Mouse (Mus musculus): Measurements from ENCODE around the gene Hmgb4. TPM values are rescaled to one million over a fixed set of nuclear protein-coding genes. Genes with fewer than 3 reads are reported as not detected.
A peak's percentile ranks its signal among the peaks of the same experiment; 100 is the strongest.

Hmgb4 gene
- polyA plus RNA-seq, 1 experiment from 2014 or later = not detected

- Histone ChIP-seq H3K4me3 (no peak overlapping the region), H3K9me3 (0 out of 2 replicates have a peak, but pooled peaks cover 3% of the 10 kb centered on the region), H3K4me1 (replicated peaks) (peaks cover 5% of the 10 kb centered on the region; the same call in 1 of the 2 replicates), H3K27me3 (ENCODE audit: insufficient read depth, poor library complexity, severe bottlenecking) (no peaks in the 10 kb centered on the region), H3K27ac (no peak overlapping the region), H3K36me3 (no peaks in the 10 kb centered on the region)
- DNase-seq (ENCODE audit: low spot score) = no peak
- WGBS = 90% methylated on average over 5 of the region's 5 CpGs
Observed at GRCm38 (mm10) chr4:128264491-128264890, 3.7 kb upstream of the Hmgb4 start.

GRCm38 (mm10) chr4:128259211-128259610 is 1.5 kb downstream of the Hmgb4 start:
- Histone ChIP-seq H3K36me3 (no peaks in the 10 kb centered on the region), H3K27me3 (ENCODE audit: insufficient read depth, poor library complexity, severe bottlenecking) (no peaks in the 10 kb centered on the region), H3K4me3 (no peak overlapping the region), H3K4me1 (replicated peaks) (no peaks in the 10 kb centered on the region), H3K9me3 (no peaks in the 10 kb centered on the region), H3K27ac (no peak overlapping the region)
- DNase-seq (ENCODE audit: low spot score) = no peak
- WGBS = 87% methylated on average over 5 of the region's 5 CpGs

GRCm38 (mm10) chr4:128248676-128249075 is 12.1 kb downstream of the Hmgb4 start:
- Histone ChIP-seq H3K9me3 (no peaks in the 10 kb centered on the region), H3K4me1 (replicated peaks) (peaks cover 16% of the 10 kb centered on the region), H3K27me3 (ENCODE audit: insufficient read depth, poor library complexity, severe bottlenecking) (peaks cover 3% of the 10 kb centered on the region; the same call in 1 of the 2 replicates), H3K27ac (no peak overlapping the region), H3K36me3 (no peaks in the 10 kb centered on the region), H3K4me3 (no peak overlapping the region)
- WGBS = 9% methylated on average over 5 of the region's 5 CpGs
- DNase-seq (ENCODE audit: low spot score) = peak; percentile 61

- Histone ChIP-seq H3K4me1 (replicated peaks) (peaks cover 46% of the 10 kb centered on the region), H3K27me3 (ENCODE audit: insufficient read depth, poor library complexity, severe bottlenecking) (peaks cover 3% of the 10 kb centered on the region; the same call in 1 of the 2 replicates), H3K36me3 (no peaks in the 10 kb centered on the region), H3K4me3 (no peak overlapping the region), H3K9me3 (no peaks in the 10 kb centered on the region), H3K27ac (no peak overlapping the region)
- WGBS = 57% methylated on average over 2 of the region's 2 CpGs
- DNase-seq (ENCODE audit: low spot score) = no peak
Observed at GRCm38 (mm10) chr4:128245201-128245600, 15.6 kb downstream of the Hmgb4 start.

GRCm38 (mm10) chr4:128241854-128242356 is 18.9 kb downstream of the Hmgb4 start:
- DNase-seq (ENCODE audit: low spot score) = no peak
- Histone ChIP-seq H3K9me3 (no peaks in the 10 kb centered on the region), H3K36me3 (no peaks in the 10 kb centered on the region), H3K27ac (peak overlapping the region; percentile 80), H3K4me1 (replicated peaks) (peaks cover 39% of the 10 kb centered on the region), H3K27me3 (ENCODE audit: insufficient read depth, poor library complexity, severe bottlenecking) (peaks cover 3% of the 10 kb centered on the region; the same call in 1 of the 2 replicates), H3K4me3 (no peak overlapping the region; the same call in 1 of the 2 replicates)
- 21% methylated on average over 2 of the region's 2 CpGs for WGBS

GRCm38 (mm10) chr4:128241075-128241853 is 19.5 kb downstream of the Hmgb4 start:
- peak; percentile 49 for DNase-seq (ENCODE audit: low spot score)
- peak overlapping the region; percentile 12 for H3K4me3 ChIP-seq

GRCm38 (mm10) chr4:128239113-128239512 is 21.6 kb downstream of the Hmgb4 start:
- H3K4me3 ChIP-seq = no peak overlapping the region
- no peak for DNase-seq (ENCODE audit: low spot score)
- no peak overlapping the region for H3K27ac ChIP-seq
- WGBS = 46% methylated on average over 1 of the region's 1 CpGs
- H3K36me3 ChIP-seq = no peaks in the 10 kb centered on the region
- peaks cover 34% of the 10 kb centered on the region for H3K4me1 ChIP-seq (replicated peaks)
- no peaks in the 10 kb centered on the region for H3K9me3 ChIP-seq
- H3K27me3 ChIP-seq (ENCODE audit: insufficient read depth, poor library complexity, severe bottlenecking) = peaks cover 2% of the 10 kb centered on the region; the same call in 1 of the 2 replicates

More at GRCm38 (mm10) chr4:128241075-128241853, 19.5 kb downstream of the Hmgb4 start:
- WGBS = 17% methylated on average over 19 of the region's 19 CpGs
- peaks cover 3% of the 10 kb centered on the region; the same call in 1 of the 2 replicates for H3K27me3 ChIP-seq (ENCODE audit: insufficient read depth, poor library complexity, severe bottlenecking)
- H3K27ac ChIP-seq = peak overlapping the region; percentile 80
- H3K36me3 ChIP-seq = no peaks in the 10 kb centered on the region
- H3K4me1 ChIP-seq (replicated peaks) = peaks cover 34% of the 10 kb centered on the region
- H3K9me3 ChIP-seq = no peaks in the 10 kb centered on the region

- Histone ChIP-seq H3K27me3 (ENCODE audit: insufficient read depth, poor library complexity, severe bottlenecking) (no peaks in the 10 kb centered on the region), H3K27ac (no peak overlapping the region), H3K9me3 (no peaks in the 10 kb centered on the region), H3K4me3 (no peak overlapping the region), H3K4me1 (replicated peaks) (peaks cover 7% of the 10 kb centered on the region), H3K36me3 (no peaks in the 10 kb centered on the region)
- 85% methylated on average over 13 of the region's 13 CpGs for WGBS
- DNase-seq (ENCODE audit: low spot score) = no peak
Observed at GRCm38 (mm10) chr4:128233458-128233857, 27.3 kb downstream of the Hmgb4 start.

- no peaks in the 10 kb centered on the region for H3K27me3 ChIP-seq (ENCODE audit: insufficient read depth, poor library complexity, severe bottlenecking)
- no peaks in the 10 kb centered on the region for H3K36me3 ChIP-seq
- peak overlapping the region; percentile 53 for H3K27ac ChIP-seq
- peak; percentile 42 for DNase-seq (ENCODE audit: low spot score)
- no peak overlapping the region for H3K4me3 ChIP-seq
- peaks cover 36% of the 10 kb centered on the region for H3K4me1 ChIP-seq (replicated peaks)
- WGBS = 38% methylated on average over 13 of the region's 13 CpGs
- no peaks in the 10 kb centered on the region for H3K9me3 ChIP-seq
Observed at GRCm38 (mm10) chr4:128227377-128228316, 33.1 kb downstream of the Hmgb4 start.

- H3K9me3 ChIP-seq = no peaks in the 10 kb centered on the region
- 76% methylated on average over 6 of the region's 6 CpGs for WGBS
- H3K27ac ChIP-seq = no peak overlapping the region
- no peak for DNase-seq (ENCODE audit: low spot score)
- H3K4me1 ChIP-seq (replicated peaks) = peaks cover 33% of the 10 kb centered on the region
- no peaks in the 10 kb centered on the region for H3K36me3 ChIP-seq
- H3K27me3 ChIP-seq (ENCODE audit: insufficient read depth, poor library complexity, severe bottlenecking) = peaks cover 3% of the 10 kb centered on the region
- no peak overlapping the region for H3K4me3 ChIP-seq
Observed at GRCm38 (mm10) chr4:128224453-128224852, 36.3 kb downstream of the Hmgb4 start.

- Histone ChIP-seq H3K27me3 (ENCODE audit: insufficient read depth, poor library complexity, severe bottlenecking) (peaks cover 3% of the 10 kb centered on the region), H3K27ac (no peak overlapping the region), H3K9me3 (no peaks in the 10 kb centered on the region), H3K4me3 (no peak overlapping the region), H3K36me3 (no peaks in the 10 kb centered on the region), H3K4me1 (replicated peaks) (peaks cover 8% of the 10 kb centered on the region)
- WGBS = 75% methylated on average over 13 of the region's 13 CpGs
- DNase-seq (ENCODE audit: low spot score) = no peak
Observed at GRCm38 (mm10) chr4:128217991-128218595, 42.7 kb downstream of the Hmgb4 start.
